Mouse (Mus musculus) brain, embryonic 14.5 days (tissue): Measurements from ENCODE around the gene Cadps. TPM values are rescaled to one million over a fixed set of nuclear protein-coding genes. Genes with fewer than 3 reads are reported as not detected.

Experiments
- DNase-seq: peaks from one replicate; pipeline ENCODE4 v3.0.0-alpha.2; 2011; ENCODE audit warnings: low read depth
- CTCF ChIP-seq: fragments of 200-500 bp; IDR thresholded peaks from 2 replicates; pipeline ENCODE4 v1.5.1; 2012; ENCODE audit warnings: inconsistent platforms, mild to moderate bottlenecking, moderate library complexity, borderline replicate concordance; ENCODE audit not compliant: insufficient read depth, insufficient read length; ENCODE audit errors: extremely low read depth
- POLR2A ChIP-seq: fragments of 200-500 bp; IDR thresholded peaks from 2 replicates; pipeline ENCODE4 v1.6.1; 2012; ENCODE audit warnings: mild to moderate bottlenecking, inconsistent platforms, borderline replicate concordance; ENCODE audit not compliant: poor library complexity, insufficient read depth, insufficient read length, severe bottlenecking; ENCODE audit errors: extremely low read depth
- polyA plus RNA-seq: library from polyadenylated mRNA; depleted of rRNA; stranded (reverse); fragments of >200 nt; gene quantifications from 2 replicates; pipeline ENCODE4 v1.2.3, GENCODE M21; 2012

Cadps gene
- polyA plus RNA-seq, 1 experiment, result 146 TPM

GRCm38 (mm10) chr14:12527296-12527695 is 295.6 kb downstream of the Cadps start:
- TF ChIP-seq CTCF (no peak), POLR2A (no peak)
- peak; percentile 62 for DNase-seq

DNA sequence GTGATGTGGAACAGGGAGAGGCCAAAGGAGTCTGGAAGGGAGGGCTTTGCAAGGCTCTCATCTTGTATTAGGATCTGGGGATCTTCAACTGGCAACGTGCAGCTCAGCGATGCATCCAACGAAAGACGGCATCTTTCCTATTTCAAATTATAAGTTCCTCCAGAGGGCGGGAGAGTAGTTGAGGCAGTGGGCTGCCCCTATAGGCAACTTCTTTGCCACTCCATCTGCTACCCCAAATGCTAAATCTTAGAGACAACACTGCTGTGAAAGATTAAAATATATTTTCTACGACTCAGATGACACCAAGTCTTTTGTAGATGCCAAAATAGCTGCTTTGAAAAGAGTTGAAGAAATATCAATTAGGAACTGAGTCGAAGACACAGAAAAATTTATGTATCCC is 315.9 kb downstream of the Cadps start:
- peak; percentile 64 for DNase-seq
- TF ChIP-seq CTCF (no peak), POLR2A (no peak)

GRCm38 (mm10) chr14:12504191-12504947 is 318.5 kb downstream of the Cadps start:
- DNase-seq, result no peak
- TF ChIP-seq CTCF (no peak), POLR2A (no peak)

DNA sequence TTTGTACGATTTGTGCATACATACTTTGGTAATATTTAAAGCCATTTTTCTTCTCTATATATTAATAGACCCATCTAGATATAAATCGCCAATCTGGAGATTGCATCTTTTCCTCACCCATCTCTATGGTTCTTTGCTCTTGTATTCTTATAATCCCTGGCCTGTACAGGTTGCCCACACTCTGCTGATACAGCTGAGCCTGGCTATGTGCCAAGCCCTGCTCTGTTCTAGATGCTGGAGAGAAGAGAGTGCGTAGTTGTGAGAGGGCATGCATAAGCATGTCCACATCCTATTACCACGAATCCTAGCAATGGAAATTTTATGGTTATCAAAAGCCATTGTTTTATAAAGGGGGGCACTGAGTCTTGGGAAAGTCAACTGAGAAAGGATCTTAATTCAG is 360.7 kb downstream of the Cadps start:
- DNase-seq, result no peak
- TF ChIP-seq POLR2A (no peak), CTCF (no peak)

GRCm38 (mm10) chr14:12459700-12460099 is 363.2 kb downstream of the Cadps start:
- DNase-seq, result peak; percentile 82
- no peak for TF ChIP-seq POLR2A
- no peak for TF ChIP-seq CTCF

- TF ChIP-seq POLR2A, result no peak
- no peak for TF ChIP-seq CTCF
- DNase-seq, result peak; percentile 58
Measured at GRCm38 (mm10) chr14:12455064-12455591, 367.8 kb downstream of the Cadps start.

- no peak for TF ChIP-seq CTCF
- DNase-seq, result no peak
Measured at GRCm38 (mm10) chr14:12450807-12451206, 372.1 kb downstream of the Cadps start.

DNA sequence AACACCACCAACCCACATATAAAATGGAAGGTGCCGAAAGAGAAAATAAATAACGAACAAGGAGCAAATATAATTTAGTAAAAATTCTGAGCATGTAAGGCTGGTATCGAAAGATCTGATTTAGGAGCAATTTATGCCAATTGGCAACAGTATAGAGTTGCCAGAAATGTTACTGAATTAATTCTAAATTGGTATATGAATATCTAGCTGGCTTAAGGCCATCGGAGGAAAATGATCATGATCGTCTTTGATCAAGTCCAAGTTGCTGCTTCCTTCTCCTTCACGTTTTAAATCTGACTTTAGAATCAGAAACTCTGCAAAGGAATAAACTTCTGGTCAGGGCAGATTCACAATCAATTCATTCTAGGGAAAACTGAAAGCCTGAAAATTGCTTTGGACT is 374.0 kb downstream of the Cadps start:
- no peak for TF ChIP-seq POLR2A
- TF ChIP-seq CTCF, result no peak
- DNase-seq, result peak; percentile 54

- no peak for TF ChIP-seq CTCF
- no peak for TF ChIP-seq POLR2A
- no peak for DNase-seq
Measured at GRCm38 (mm10) chr14:12441019-12441418, 381.9 kb downstream of the Cadps start.

DNA sequence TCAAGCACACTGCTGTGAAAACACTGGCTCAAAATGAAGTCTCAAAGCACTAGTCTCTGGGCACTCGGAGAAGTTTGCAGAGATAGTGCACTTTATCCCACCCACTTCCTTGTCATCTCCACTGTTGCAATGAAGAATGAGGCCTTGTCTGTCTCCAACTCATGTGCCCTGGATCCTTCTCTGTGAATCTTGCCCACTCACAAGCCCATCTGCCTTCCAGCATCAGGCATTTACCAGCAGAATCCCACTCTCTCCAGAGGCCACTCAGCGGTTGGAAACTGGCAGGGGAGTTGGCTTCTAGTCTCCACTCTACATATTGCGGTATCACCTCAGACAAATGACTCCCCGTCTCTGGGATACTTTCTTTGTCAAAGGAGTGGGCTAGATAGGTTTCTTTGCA is 384.9 kb downstream of the Cadps start:
- no peak for DNase-seq
- TF ChIP-seq POLR2A, result no peak
- no peak for TF ChIP-seq CTCF

- DNase-seq, result no peak
Measured at GRCm38 (mm10) chr14:12437422-12437821, 385.5 kb downstream of the Cadps start.

DNA sequence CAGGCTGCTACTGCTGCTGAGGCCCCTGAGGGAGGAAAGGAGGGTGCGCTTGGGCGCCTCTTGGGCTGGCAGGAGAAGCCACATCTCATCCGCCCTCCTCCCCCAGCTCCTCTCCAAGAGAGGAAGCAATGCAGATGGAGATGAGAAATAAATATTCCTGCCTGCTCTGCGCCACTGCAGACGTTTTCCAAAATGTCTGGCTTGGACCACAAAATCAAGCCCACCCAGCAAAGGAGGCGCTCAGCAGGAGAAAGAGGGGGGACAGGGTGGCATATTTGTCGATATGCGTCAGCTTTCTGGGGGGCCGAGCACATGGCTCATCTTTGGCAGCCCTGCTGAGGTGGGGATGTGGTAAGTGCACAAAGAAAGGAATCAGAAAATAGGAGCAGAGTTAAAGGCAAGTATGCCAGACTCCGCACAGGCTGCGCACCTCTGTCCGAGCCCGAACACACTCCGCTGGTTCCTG is 385.9 kb downstream of the Cadps start:
- peak; percentile 37 for DNase-seq
- TF ChIP-seq CTCF (no peak), POLR2A (no peak)

More at GRCm38 (mm10) chr14:12437422-12437821, 385.5 kb downstream of the Cadps start:
- TF ChIP-seq CTCF (no peak), POLR2A (no peak)

- TF ChIP-seq POLR2A (no peak), CTCF (no peak)
- peak; percentile 71 for DNase-seq
Measured at GRCm38 (mm10) chr14:12428021-12428654, 394.7 kb downstream of the Cadps start.
